Mouse (Mus musculus) intestine, postnatal 0 days (tissue): ENCODE results near the gene Olfr1131. TPM values are rescaled to one million over a fixed set of nuclear protein-coding genes. Genes with fewer than 3 reads are reported as not detected.
"Not testable (repeated sequence)": the region's sequence is repeated elsewhere in the genome, so short reads cannot be mapped to it uniquely, and the experiment has no call there.

ENCODE experiments used
- ATAC-seq: fragments of 200-750 bp; cut with Nextera tagmentation; 2 replicates; pipeline ENCODE4 v1.8.0; 2017; ENCODE audit warnings: mild to moderate bottlenecking, moderate TSS enrichment, moderate library complexity
- H3K27ac ChIP-seq: fragments of 300-500 bp; sonication (generic); 2 replicates; pipeline ENCODE4 v1.5.1; 2014; ENCODE audit warnings: mild to moderate bottlenecking, low read depth, low read length, moderate library complexity
- H3K27me3 ChIP-seq: fragments of 300-500 bp; sonication (generic); replicated peaks from 2 replicates; pipeline ENCODE4 v1.6.1; 2014; ENCODE audit warnings: low read length, mixed read lengths; ENCODE audit not compliant: control insufficient read depth, insufficient read depth
- H3K36me3 ChIP-seq: fragments of 300-500 bp; sonication (generic); 2 replicates; pipeline ENCODE4 v1.6.1; 2014; ENCODE audit warnings: mild to moderate bottlenecking, moderate library complexity; ENCODE audit not compliant: control insufficient read depth, insufficient read depth
- H3K4me1 ChIP-seq: fragments of 300-500 bp; sonication (generic); replicated peaks from 2 replicates; pipeline ENCODE4 v1.6.1; 2014; ENCODE audit warnings: antibody characterized with exemption, low read length, mixed read lengths; ENCODE audit not compliant: control insufficient read depth, insufficient read depth
- H3K4me2 ChIP-seq: fragments of 300-500 bp; sonication (generic); replicated peaks from 2 replicates; pipeline ENCODE4 v1.6.1; 2014; ENCODE audit warnings: low read depth, mild to moderate bottlenecking, moderate library complexity
- H3K4me3 ChIP-seq: fragments of 300-500 bp; sonication (generic); 2 replicates; pipeline ENCODE4 v1.5.1; 2014; ENCODE audit warnings: low read depth, low read length
- H3K9ac ChIP-seq: fragments of 300-500 bp; sonication (generic); 2 replicates; pipeline ENCODE4 v1.6.1; 2014; ENCODE audit warnings: mild to moderate bottlenecking, low read depth, low read length
- H3K9me3 ChIP-seq: fragments of 300-500 bp; sonication (generic); 2 replicates; pipeline ENCODE4 v1.6.1; 2016; ENCODE audit warnings: mixed run types; ENCODE audit not compliant: control insufficient read depth
- CTCF ChIP-seq: sonication (generic); IDR thresholded peaks from 2 replicates; pipeline ENCODE4 v1.5.1; 2016; ENCODE audit warnings: low read depth, mild to moderate bottlenecking, control low read depth, antibody characterized with exemption, moderate library complexity
- WGBS: fragments of 180-500 bp; shearing (Covaris S2); extraction: QIAGEN DNeasy Blood & Tissue Kit; methylation state at CpG from one replicate; pipeline ENCODE4 v1.1.7; 2014; 5-methylcytosine and 5-hydroxymethylcytosine counted together
- polyA plus RNA-seq: library from polyadenylated mRNA; unstranded; fragments of >200 nt; fragmentation: Nextera tagmentation; extraction: Ambion mirVana; gene quantifications from 2 replicates; pipeline ENCODE4 v1.2.1, GENCODE M21; 2015

Olfr1131 gene
- polyA plus RNA-seq, result not detected in 2 replicates

GRCm38 (mm10) chr2:87626804-87627203 is at the start of gene Olfr1131:
TSS of gene Olfr1131 (plus strand) at chr2:87627104.
- 61% methylated on average over 3 of the region's 3 CpGs for WGBS
- Histone ChIP-seq H3K9me3 (no peaks in the 10 kb centered on the region), H3K9ac (no peak within 1 kb of the TSS), H3K27ac (no peak within 1 kb of the TSS), H3K27me3 (no peaks in the 10 kb centered on the region), H3K4me2 (no peak within 1 kb of the TSS), H3K4me3 (no peak within 1 kb of the TSS), H3K36me3 (no peaks in the 10 kb centered on the region), H3K4me1 (no peaks in the 10 kb centered on the region)
- ATAC-seq, result no peak
- TF ChIP-seq CTCF, result no peak

DNA sequence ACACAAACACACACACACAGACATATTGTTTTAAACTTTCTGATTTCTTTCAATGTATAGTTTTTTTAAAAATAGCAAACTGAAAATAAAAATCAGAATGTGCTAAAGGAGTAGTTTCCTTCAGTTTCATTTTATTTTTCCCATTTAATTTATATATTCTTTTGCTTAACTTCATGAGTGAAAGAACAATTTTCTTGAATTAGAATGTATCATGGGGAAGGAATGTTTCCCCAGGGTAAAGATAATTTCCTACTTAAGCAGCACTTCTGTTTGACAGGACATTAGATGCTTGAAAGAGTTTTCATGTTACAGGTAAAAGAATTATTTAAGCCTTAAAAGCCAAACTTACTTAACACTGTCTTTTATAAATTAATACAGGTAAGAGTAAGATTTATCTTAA is 21.0 kb upstream of the Olfr1131 start, which contains the start of gene Olfr1130:
Gene Olfr1130 (plus strand): TSS at position 301 of the 400 bp plus-strand sequence.
- not testable (repeated sequence) for H3K27me3 ChIP-seq, H3K9ac ChIP-seq, H3K27ac ChIP-seq, H3K4me1 ChIP-seq, H3K4me2 ChIP-seq, H3K9me3 ChIP-seq, H3K36me3 ChIP-seq, H3K4me3 ChIP-seq, ATAC-seq

DNA sequence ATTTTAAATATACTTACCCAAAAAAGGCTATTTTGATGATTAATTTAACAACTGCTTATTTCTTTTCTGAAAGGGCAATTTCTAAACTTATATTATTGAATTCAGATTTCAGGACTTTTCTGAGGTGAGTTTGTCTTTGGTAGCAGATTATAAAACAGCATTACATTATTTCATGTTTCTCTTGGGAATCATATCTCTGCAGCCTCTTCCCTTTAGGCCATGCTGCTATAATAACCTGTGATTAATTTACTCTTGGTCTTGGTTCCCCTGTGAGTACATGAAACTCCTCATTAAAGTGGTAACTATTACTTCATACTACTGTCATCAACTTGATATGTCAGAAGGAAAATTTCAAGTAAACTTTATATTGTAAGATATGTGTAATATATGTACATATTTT is 10.5 kb downstream of the Olfr1131 start, which contains the start of gene Olfr1132:
Gene Olfr1132 (minus strand): TSS at position 101 of the 400 bp plus-strand sequence.
- no peak within 1 kb of the TSS for H3K4me3 ChIP-seq
- TF ChIP-seq CTCF, result no peak
- H3K36me3 ChIP-seq, result no peaks in the 10 kb centered on the region
- no peak within 1 kb of the TSS for H3K4me2 ChIP-seq
- no peak for ATAC-seq
- no peak within 1 kb of the TSS for H3K9ac ChIP-seq
- H3K27ac ChIP-seq, result no peak within 1 kb of the TSS
- H3K9me3 ChIP-seq, result no peaks in the 10 kb centered on the region
- H3K4me1 ChIP-seq, result no peaks in the 10 kb centered on the region
- H3K27me3 ChIP-seq, result no peaks in the 10 kb centered on the region

- no peak overlapping the region for H3K4me2 ChIP-seq
- H3K9me3 ChIP-seq, result no peaks in the 10 kb centered on the region
- H3K4me1 ChIP-seq, result no peaks in the 10 kb centered on the region
- H3K4me3 ChIP-seq, result no peak overlapping the region
- no peaks in the 10 kb centered on the region for H3K27me3 ChIP-seq
- H3K27ac ChIP-seq, result no peak overlapping the region
- ATAC-seq, result no peak
- no peak overlapping the region for H3K9ac ChIP-seq
- TF ChIP-seq CTCF, result no peak
- no peaks in the 10 kb centered on the region for H3K36me3 ChIP-seq
These were observed 15.5 kb downstream of the Olfr1131 start for GRCm38 (mm10) chr2:87642441-87642840.

DNA sequence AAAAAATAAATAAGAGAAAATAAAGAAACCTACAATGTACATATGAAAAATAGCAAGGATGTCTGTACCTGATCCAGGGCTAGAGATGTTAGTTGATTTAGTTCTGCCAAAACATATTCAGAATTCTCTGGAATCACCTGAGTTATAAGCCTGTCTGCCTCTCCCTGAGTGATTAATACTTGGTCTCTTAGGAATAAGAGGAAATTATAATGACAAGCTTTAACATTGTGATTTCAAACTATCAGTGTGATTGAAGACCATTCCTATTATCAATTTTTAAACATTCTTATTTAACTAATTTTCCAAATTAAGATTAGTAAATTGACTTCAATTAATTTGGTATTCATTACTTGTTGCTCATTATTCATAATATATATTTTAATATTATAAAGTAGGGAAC is 20.4 kb downstream of the Olfr1131 start, which contains the start of gene Olfr1133:
Gene Olfr1133 (minus strand): TSS at position 101 of the 400 bp plus-strand sequence.
- H3K27ac ChIP-seq, result no peak within 1 kb of the TSS
- H3K4me2 ChIP-seq, result no peak within 1 kb of the TSS

GRCm38 (mm10) chr2:87658360-87658759 is 31.5 kb downstream of the Olfr1131 start, which contains the start of gene Olfr1134:
TSS of gene Olfr1134 (minus strand) at chr2:87658460.
- H3K9ac ChIP-seq, result no peak within 1 kb of the TSS
- no peak within 1 kb of the TSS for H3K4me3 ChIP-seq
- H3K27ac ChIP-seq, result no peak within 1 kb of the TSS
- H3K4me2 ChIP-seq, result no peak within 1 kb of the TSS
- no peak for ATAC-seq
- H3K9me3 ChIP-seq, result no peaks in the 10 kb centered on the region
- no peaks in the 10 kb centered on the region for H3K4me1 ChIP-seq
- 78% methylated on average over 2 of the region's 2 CpGs for WGBS
- no peaks in the 10 kb centered on the region for H3K27me3 ChIP-seq
- H3K36me3 ChIP-seq, result no peaks in the 10 kb centered on the region
- TF ChIP-seq CTCF, result no peak

More for the DNA sequence above, 20.4 kb downstream of the Olfr1131 start, which contains the start of gene Olfr1133:
- Histone ChIP-seq H3K4me1 (no peaks in the 10 kb centered on the region), H3K27me3 (no peaks in the 10 kb centered on the region), H3K9ac (no peak within 1 kb of the TSS), H3K4me3 (no peak within 1 kb of the TSS), H3K9me3 (no peaks in the 10 kb centered on the region), H3K36me3 (no peaks in the 10 kb centered on the region)
- no peak for ATAC-seq
- no peak for TF ChIP-seq CTCF

DNA sequence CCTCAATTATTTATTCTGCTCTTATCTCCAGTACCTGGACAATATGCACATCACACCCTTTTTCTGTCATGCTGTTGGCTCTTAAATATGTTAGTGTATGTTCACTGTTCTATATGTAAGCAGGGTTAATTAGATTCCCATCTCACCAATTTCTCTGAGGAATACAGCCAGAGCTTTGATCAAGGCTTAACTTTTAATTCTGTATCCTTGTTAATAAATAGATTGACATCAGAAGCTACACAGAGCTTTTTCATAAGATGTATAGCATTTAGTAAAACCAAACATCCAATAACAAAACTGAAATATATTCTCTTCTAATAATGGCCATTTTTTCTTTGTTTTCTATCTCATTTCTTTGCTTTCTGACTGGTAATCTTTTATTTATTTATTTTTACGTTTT is 46.7 kb downstream of the Olfr1131 start, which contains the start of gene Olfr1135:
Gene Olfr1135 (minus strand): TSS at position 101 of the 400 bp plus-strand sequence.
- 7% methylated on average over 1 of the region's 1 CpGs for WGBS
- no peak within 1 kb of the TSS for H3K27ac ChIP-seq
- H3K4me3 ChIP-seq, result no peak within 1 kb of the TSS
- H3K27me3 ChIP-seq, result no peaks in the 10 kb centered on the region
- H3K9me3 ChIP-seq, result no peaks in the 10 kb centered on the region
- no peaks in the 10 kb centered on the region for H3K36me3 ChIP-seq
- no peak within 1 kb of the TSS for H3K4me2 ChIP-seq
- TF ChIP-seq CTCF, result no peak
- H3K9ac ChIP-seq, result no peak within 1 kb of the TSS
- H3K4me1 ChIP-seq, result no peaks in the 10 kb centered on the region
- no peak for ATAC-seq

Other genes with a start within 250 kb of the Olfr1131 start
- not detected in 2 replicates for gene Olfr1122, start 241.3 kb upstream of the Olfr1131 start, polyA plus RNA-seq
- not detected in 2 replicates for gene Olfr1123, start 210.5 kb upstream of the Olfr1131 start, polyA plus RNA-seq
- not detected in 2 replicates for gene Olfr1124, start 196.8 kb upstream of the Olfr1131 start, polyA plus RNA-seq
- gene Olfr1126, start 173.1 kb upstream of the Olfr1131 start, polyA plus RNA-seq, result not detected in 2 replicates
- not detected in 2 replicates for gene Pramel7, start 130.0 kb upstream of the Olfr1131 start, polyA plus RNA-seq
- not detected in 2 replicates for gene Pramel6, start 120.5 kb upstream of the Olfr1131 start, polyA plus RNA-seq
- gene Olfr153, start 95.3 kb upstream of the Olfr1131 start, polyA plus RNA-seq, result not detected in 2 replicates
- gene Olfr1128, start 81.6 kb upstream of the Olfr1131 start, polyA plus RNA-seq, result not detected in 2 replicates
- not detected in 2 replicates for gene Olfr1129, start 53.2 kb upstream of the Olfr1131 start, polyA plus RNA-seq
- gene Olfr1130, start 20.9 kb upstream of the Olfr1131 start, polyA plus RNA-seq, result not detected in 2 replicates
- gene Olfr1132, start 10.4 kb downstream of the Olfr1131 start, polyA plus RNA-seq, result not detected in 2 replicates
- not detected in 2 replicates for gene Olfr1133, start 20.3 kb downstream of the Olfr1131 start, polyA plus RNA-seq
- gene Olfr1134, start 31.4 kb downstream of the Olfr1131 start, polyA plus RNA-seq, result not detected in 2 replicates
- not detected in 2 replicates for gene Olfr1135, start 46.6 kb downstream of the Olfr1131 start, polyA plus RNA-seq
- not detected in 2 replicates for gene Olfr1136, start 66.8 kb downstream of the Olfr1131 start, polyA plus RNA-seq
- not detected in 2 replicates for gene Olfr1137, start 86.1 kb downstream of the Olfr1131 start, polyA plus RNA-seq
- not detected in 2 replicates for gene Olfr1138, start 112.9 kb downstream of the Olfr1131 start, polyA plus RNA-seq
- not detected in 2 replicates for gene Olfr1140, start 116.6 kb downstream of the Olfr1131 start, polyA plus RNA-seq
- not detected in 2 replicates for gene Olfr1141, start 126.9 kb downstream of the Olfr1131 start, polyA plus RNA-seq
- not detected in 2 replicates for gene Olfr152, start 152.4 kb downstream of the Olfr1131 start, polyA plus RNA-seq
- gene Olfr1143, start 173.5 kb downstream of the Olfr1131 start, polyA plus RNA-seq, result not detected in 2 replicates
- gene Olfr1145, start 182.7 kb downstream of the Olfr1131 start, polyA plus RNA-seq, result not detected in 2 replicates
- not detected in 2 replicates for gene Olfr1148, start 203.4 kb downstream of the Olfr1131 start, polyA plus RNA-seq
- gene Olfr1150-ps1, start 216.9 kb downstream of the Olfr1131 start, polyA plus RNA-seq, result not detected in 2 replicates
- gene Olfr1151, start 228.8 kb downstream of the Olfr1131 start, polyA plus RNA-seq, result not detected in 2 replicates
- not detected in 2 replicates for gene Olfr1152, start 239.4 kb downstream of the Olfr1131 start, polyA plus RNA-seq